Mouse (Mus musculus) erythroid progenitor cell, adult 5-6 weeks (primary cell): ENCODE results near the gene 1700067K01Rik. TPM values are rescaled to one million over a fixed set of nuclear protein-coding genes. Genes with fewer than 3 reads are reported as not detected.

Experiments
- ATAC-seq: replicated peaks from 2 replicates; pipeline ENCODE4 v1.8.0; 2016; ENCODE audit warnings: moderate number of reproducible peaks, mild to moderate bottlenecking, moderate TSS enrichment, inconsistent platforms; ENCODE audit not compliant: poor library complexity, low FRiP score, severe bottlenecking
- total RNA-seq, 2 experiments: library from RNA; stranded (forward) in 1 of 2; stranded (reverse) in 1 of 2; fragments of 150-400 nt in 1 of 2; fragments of 186-747, 209-891 nt in 1 of 2; gene quantifications; 2 replicates each; pipeline versions ENCODE4 v1.2.3 to v1.2.4; 2015 to 2017; ENCODE audit warnings: low replicate concordance in 2 of 2

1700067K01Rik gene
- total RNA-seq, 2 experiments from 2014 or later: 4.7 to 10.5 TPM

DNA sequence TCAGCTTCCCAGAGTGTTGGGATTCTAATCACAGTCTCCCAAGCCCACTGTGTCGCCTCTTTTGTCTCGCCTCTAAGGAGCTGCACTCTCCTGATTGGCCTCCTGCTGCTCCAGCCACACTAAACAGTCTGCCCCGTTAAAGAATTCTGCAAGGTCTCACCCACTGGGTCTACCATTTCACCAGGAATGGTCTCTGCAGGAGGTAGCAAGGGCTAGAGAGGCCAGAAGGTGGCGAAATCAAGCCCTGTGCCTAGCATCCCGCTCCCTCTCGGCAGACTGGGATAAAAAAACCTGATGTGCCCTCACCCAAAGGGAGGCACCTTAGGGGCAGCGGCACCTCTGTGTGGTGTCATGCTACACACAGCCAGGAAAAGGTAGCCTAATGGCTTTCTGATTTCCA is 42.8 kb downstream of the 1700067K01Rik start:
- ATAC-seq: no peak

DNA sequence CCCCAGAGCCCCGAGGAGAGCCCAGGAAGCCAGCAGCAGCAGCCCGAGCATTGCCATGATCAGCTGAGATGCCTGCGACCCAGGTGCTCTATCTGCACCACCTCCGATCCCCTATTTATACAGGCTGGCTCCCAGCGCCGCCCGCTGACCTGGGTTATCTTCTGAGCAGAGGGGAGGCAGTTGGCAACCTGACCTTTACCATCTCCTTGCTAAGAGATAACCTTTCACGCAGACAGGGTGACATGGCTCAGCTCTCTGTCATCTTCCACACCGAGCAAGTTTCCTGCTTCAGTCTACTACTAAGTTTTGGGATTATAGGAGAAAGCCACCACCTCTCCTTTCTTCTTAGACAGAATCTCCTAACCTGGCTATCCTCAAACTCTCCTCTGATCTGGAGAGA is 43.6 kb downstream of the 1700067K01Rik start, which contains the start of gene Rln3:
Gene Rln3, minus strand, starts transcription at position 101 of the 400 bp plus-strand sequence.
- no peak for ATAC-seq

DNA sequence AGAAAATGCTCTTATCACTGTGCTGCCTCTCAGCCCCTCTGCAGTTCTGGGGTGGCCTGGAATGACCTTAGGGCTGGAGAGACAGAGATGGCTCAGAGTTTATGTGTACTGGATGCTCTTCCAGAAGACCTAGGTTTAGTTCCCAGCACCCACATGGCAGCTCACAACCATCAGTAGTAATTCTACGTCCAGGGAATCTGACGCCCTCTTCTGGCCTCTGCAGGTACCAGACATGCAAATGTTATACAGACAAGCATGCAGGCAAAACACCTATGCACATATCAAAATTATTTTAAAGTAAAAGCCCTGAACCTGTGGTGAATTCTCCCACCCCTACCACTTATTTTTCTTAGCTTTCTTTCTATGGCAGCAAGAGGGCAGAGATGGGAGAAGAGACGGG is 45.2 kb downstream of the 1700067K01Rik start:
- no peak for ATAC-seq

DNA sequence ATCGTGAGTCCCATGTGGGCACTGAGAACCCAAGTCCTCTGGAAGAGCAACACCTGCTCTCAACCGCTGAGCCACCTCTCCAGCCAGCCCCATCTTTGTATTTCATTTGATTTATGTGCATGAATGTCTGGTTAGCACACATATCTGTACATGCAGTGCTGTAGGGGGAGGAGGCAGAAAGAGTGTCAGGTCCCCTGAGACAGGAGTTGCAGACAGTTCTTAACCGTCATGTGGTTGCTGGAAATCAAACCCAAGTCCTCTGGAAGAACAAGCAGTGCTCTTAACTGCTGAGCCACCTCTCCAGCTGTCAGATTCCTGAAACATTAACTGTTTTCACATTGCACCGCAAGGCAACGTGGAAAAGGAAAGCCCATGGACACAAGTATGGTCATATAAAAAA is 46.9 kb downstream of the 1700067K01Rik start:
- no peak for ATAC-seq

DNA sequence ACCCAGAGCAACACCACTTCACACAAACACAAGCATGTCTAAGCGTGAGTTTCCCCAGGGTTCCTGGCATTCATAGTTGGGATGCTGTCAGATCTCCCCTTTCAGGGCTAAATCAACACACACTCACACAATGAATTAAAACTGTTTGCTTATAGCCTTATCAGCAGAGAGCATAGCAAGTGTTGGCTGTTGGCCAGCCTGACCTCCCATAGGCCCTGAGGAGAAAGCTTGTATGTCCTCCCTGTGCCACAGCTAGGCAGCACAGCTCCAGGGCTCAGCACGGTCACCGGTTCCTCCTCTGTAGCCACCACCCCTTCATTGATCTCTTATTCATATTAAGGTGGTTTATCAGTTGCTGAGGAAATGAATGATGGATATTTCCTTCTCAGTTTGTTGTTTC is 51.4 kb downstream of the 1700067K01Rik start:
- ATAC-seq: peak; percentile 41; the same call in 1 of the 2 replicates

DNA sequence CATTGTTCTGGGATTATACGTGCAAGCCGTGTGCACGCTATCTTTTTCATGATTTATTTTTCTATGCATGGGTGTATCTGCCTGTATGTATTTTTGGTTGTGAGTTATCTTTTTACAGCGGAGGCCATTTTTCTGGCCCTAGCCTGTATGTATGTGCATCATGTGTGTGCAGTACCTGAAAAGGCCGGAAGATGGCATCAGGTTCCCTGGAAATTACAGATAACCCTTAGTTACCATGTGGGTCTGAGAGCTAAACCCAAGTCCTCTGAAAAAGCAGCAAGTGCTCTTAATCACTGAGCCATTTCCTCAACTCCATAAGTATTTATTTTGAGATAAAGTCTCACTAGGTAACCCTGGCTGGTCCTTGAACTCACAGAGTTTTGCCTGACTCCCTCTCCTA is 51.9 kb downstream of the 1700067K01Rik start:
- no peak for ATAC-seq

Other genes starting within 250 kb of the 1700067K01Rik start
- 0.84 and 7.6 TPM in 2 replicates for gene Adgrl1, start 101.4 kb upstream of the 1700067K01Rik start, total RNA-seq (2015; ENCODE audit: low replicate concordance)
- 0.26 and 0.30 TPM in 2 replicates for gene Adgrl1, start 101.4 kb upstream of the 1700067K01Rik start, total RNA-seq (2017; ENCODE audit: low replicate concordance)
- not detected in 2 replicates for gene Gm10644, start 46.3 kb upstream of the 1700067K01Rik start, total RNA-seq (2015; ENCODE audit: low replicate concordance)
- 1.0 TPM in 1 of 2 replicates, not detected in the other for gene Gm10644, start 46.3 kb upstream of the 1700067K01Rik start, total RNA-seq (2017; ENCODE audit: low replicate concordance)
- 188 and 195 TPM in 2 replicates for gene Asf1b, start 46.0 kb upstream of the 1700067K01Rik start, total RNA-seq (2015; ENCODE audit: low replicate concordance)
- 120 and 123 TPM in 2 replicates for gene Asf1b, start 46.0 kb upstream of the 1700067K01Rik start, total RNA-seq (2017; ENCODE audit: low replicate concordance)
- 11.5 and 13.0 TPM in 2 replicates for gene Prkaca, start 28.5 kb upstream of the 1700067K01Rik start, total RNA-seq (2015; ENCODE audit: low replicate concordance)
- 6.7 and 17.2 TPM in 2 replicates for gene Prkaca, start 28.5 kb upstream of the 1700067K01Rik start, total RNA-seq (2017; ENCODE audit: low replicate concordance)
- gene Samd1, start 3.8 kb upstream of the 1700067K01Rik start, total RNA-seq (2015; ENCODE audit: low replicate concordance): 114 and 119 TPM in 2 replicates
- gene Samd1, start 3.8 kb upstream of the 1700067K01Rik start, total RNA-seq (2017; ENCODE audit: low replicate concordance): 51.6 and 80.9 TPM in 2 replicates
- gene 2210011C24Rik, start 10.7 kb downstream of the 1700067K01Rik start, total RNA-seq (2015; ENCODE audit: low replicate concordance): not detected in 2 replicates
- not detected in 2 replicates for gene 2210011C24Rik, start 10.7 kb downstream of the 1700067K01Rik start, total RNA-seq (2017; ENCODE audit: low replicate concordance)
- gene Palm3, start 20.0 kb downstream of the 1700067K01Rik start, total RNA-seq (2015; ENCODE audit: low replicate concordance): not detected in 2 replicates
- not detected in 2 replicates for gene Palm3, start 20.0 kb downstream of the 1700067K01Rik start, total RNA-seq (2017; ENCODE audit: low replicate concordance)
- gene Il27ra, start 41.1 kb downstream of the 1700067K01Rik start, total RNA-seq (2015; ENCODE audit: low replicate concordance): 1.4 TPM in 1 of 2 replicates, not detected in the other
- 0.51 and 0.61 TPM in 2 replicates for gene Il27ra, start 41.1 kb downstream of the 1700067K01Rik start, total RNA-seq (2017; ENCODE audit: low replicate concordance)
- not detected in 2 replicates for gene Rln3, start 43.5 kb downstream of the 1700067K01Rik start, total RNA-seq (2015; ENCODE audit: low replicate concordance)
- not detected in 2 replicates for gene Rln3, start 43.5 kb downstream of the 1700067K01Rik start, total RNA-seq (2017; ENCODE audit: low replicate concordance)
- 1.1 TPM in 1 of 2 replicates, not detected in the other for gene Gm10643, start 63.6 kb downstream of the 1700067K01Rik start, total RNA-seq (2015; ENCODE audit: low replicate concordance)
- gene Gm10643, start 63.6 kb downstream of the 1700067K01Rik start, total RNA-seq (2017; ENCODE audit: low replicate concordance): 0.77 and 1.2 TPM in 2 replicates
- 7.2 and 14.7 TPM in 2 replicates for gene Rfx1, start 65.3 kb downstream of the 1700067K01Rik start, total RNA-seq (2015; ENCODE audit: low replicate concordance)
- 2.5 and 8.5 TPM in 2 replicates for gene Rfx1, start 65.3 kb downstream of the 1700067K01Rik start, total RNA-seq (2017; ENCODE audit: low replicate concordance)
- gene Dcaf15, start 103.3 kb downstream of the 1700067K01Rik start, total RNA-seq (2015; ENCODE audit: low replicate concordance): 8.8 and 17.7 TPM in 2 replicates
- gene Dcaf15, start 103.3 kb downstream of the 1700067K01Rik start, total RNA-seq (2017; ENCODE audit: low replicate concordance): 11.9 and 13.6 TPM in 2 replicates
- gene Podnl1, start 124.5 kb downstream of the 1700067K01Rik start, total RNA-seq (2015; ENCODE audit: low replicate concordance): not detected in 2 replicates
- gene Podnl1, start 124.5 kb downstream of the 1700067K01Rik start, total RNA-seq (2017; ENCODE audit: low replicate concordance): 0.13 and 1.1 TPM in 2 replicates
- 2.1 and 4.3 TPM in 2 replicates for gene Cc2d1a, start 146.4 kb downstream of the 1700067K01Rik start, total RNA-seq (2015; ENCODE audit: low replicate concordance)
- gene Cc2d1a, start 146.4 kb downstream of the 1700067K01Rik start, total RNA-seq (2017; ENCODE audit: low replicate concordance): 1.3 and 17.9 TPM in 2 replicates
- not detected in 2 replicates for gene 4930432K21Rik, start 146.5 kb downstream of the 1700067K01Rik start, total RNA-seq (2015; ENCODE audit: low replicate concordance)
- gene 4930432K21Rik, start 146.5 kb downstream of the 1700067K01Rik start, total RNA-seq (2017; ENCODE audit: low replicate concordance): 0.51 TPM in 1 of 2 replicates, not detected in the other
- not detected in 2 replicates for gene Nanos3, start 183.7 kb downstream of the 1700067K01Rik start, total RNA-seq (2015; ENCODE audit: low replicate concordance)
- gene Nanos3, start 183.7 kb downstream of the 1700067K01Rik start, total RNA-seq (2017; ENCODE audit: low replicate concordance): not detected in 2 replicates
- gene Zswim4, start 235.6 kb downstream of the 1700067K01Rik start, total RNA-seq (2015; ENCODE audit: low replicate concordance): 1.7 and 2.2 TPM in 2 replicates
- 1.9 and 2.6 TPM in 2 replicates for gene Zswim4, start 235.6 kb downstream of the 1700067K01Rik start, total RNA-seq (2017; ENCODE audit: low replicate concordance)
- 57.3 and 58.3 TPM in 2 replicates for gene D8Ertd738e, start 248.2 kb downstream of the 1700067K01Rik start, total RNA-seq (2015; ENCODE audit: low replicate concordance)
- gene D8Ertd738e, start 248.2 kb downstream of the 1700067K01Rik start, total RNA-seq (2017; ENCODE audit: low replicate concordance): 39.9 and 46.1 TPM in 2 replicates